ENCODE assay signal across 29 mouse cellular contexts in genomic region chr14:106163933-106164332, GRCm38 (mm10). TPM values are rescaled to one million over a fixed set of nuclear protein-coding genes. Genes with fewer than 3 reads are reported as not detected.
A peak's percentile ranks its signal among the peaks of the same experiment; 100 is the strongest.
DNase-seq lines count a peak whose midpoint lies in the region; ATAC-seq and TF ChIP-seq lines count a peak whose summit lies in the region.
"Not testable (repeated sequence)": the region's sequence is repeated elsewhere in the genome, so short reads cannot be mapped to it uniquely, and the experiment has no call there.
"Had no signal": no experiment of that assay in that cellular context is flagged by ENCODE, and none has a peak within 500 bp of the region (broad histone marks: within the 10 kb centered on the region; RNA-seq: fewer than 3 reads in every experiment).

No protein-coding gene starts in this region.

- not testable (repeated sequence) for TF ChIP-seq POLR2A in CH12.LX (IDR thresholded peaks at IDR 0.05; ENCODE audit: low read depth, low read length); bone marrow macrophage, adult 2 months (IDR thresholded peaks at IDR 0.05; ENCODE audit: borderline replicate concordance, low read depth, low read length)

- not testable (repeated sequence) for H3K4me3 ChIP-seq in CH12.LX (replicated peaks in 1 of 3; ENCODE audit: low read depth in 2 of 3, low read length in 2 of 3, poor library complexity in 1 of 3); bone marrow macrophage, adult 2 months (ENCODE audit: insufficient read depth, low read length); intestine, embryonic 16.5 days (ENCODE audit: low read length); lung, embryonic 15.5 days

- DNase-seq in 416B (ENCODE audit: low read depth) (peak; percentile 30), CH12.LX (ENCODE audit: extremely low read depth) (peak; percentile 4), NIH3T3 (ENCODE audit: low read depth) (peak; percentile 11)
- peak; percentile 8 to 44 for DNase-seq in natural killer cell, adult 2 months (ENCODE audit: low spot score in 2 of 2)

- dilution Hi-C loops in CH12.LX (cut with MboI; ENCODE audit: extremely low pct_ligation_motif_present, extremely low pct_unique_long_range_greater_than_20kb, low sequenced_read_pairs): not testable (repeated sequence)

- TF ChIP-seq EP300 in CH12.LX (IDR thresholded peaks at IDR 0.05; ENCODE audit: low read length): not testable (repeated sequence)

- peaks cover 15% of the 10 kb centered on the region for H3K9me3 ChIP-seq in CH12.LX (replicated peaks; ENCODE audit: low read length)
- H3K9me3 ChIP-seq in intestine, embryonic 16.5 days (ENCODE audit: control insufficient read depth, low read length); lung, embryonic 15.5 days: not testable (repeated sequence)

- H3K9ac ChIP-seq in CH12.LX (ENCODE audit: insufficient read depth, low read depth); intestine, embryonic 16.5 days (ENCODE audit: low read depth, low read length); lung, embryonic 15.5 days: not testable (repeated sequence)

- not testable (repeated sequence) for ATAC-seq in intestine, embryonic 16.5 days; lung, embryonic 15.5 days (ENCODE audit: borderline replicate concordance, extremely low read depth, low FRiP score, low TSS enrichment)

- H3K4me2 ChIP-seq in CH12.LX (ENCODE audit: insufficient read depth, low read depth, poor library complexity, severe bottlenecking); intestine, embryonic 16.5 days (ENCODE audit: low read depth, low read length); lung, embryonic 15.5 days: not testable (repeated sequence)

- not testable (repeated sequence) for H3K27ac ChIP-seq in CH12.LX (ENCODE audit: insufficient read depth, low read depth)
- H3K27ac ChIP-seq in bone marrow macrophage, adult 2 months (ENCODE audit: insufficient read depth, low read depth, low read length): peak overlapping the region; percentile 33
- 0 out of 2 replicates have a peak overlapping the region, but pooled peaks have one; percentile 6 for H3K27ac ChIP-seq in intestine, embryonic 16.5 days (ENCODE audit: low read length)
- peak overlapping the region; percentile 10; the same call in 1 of the 2 replicates for H3K27ac ChIP-seq in lung, embryonic 15.5 days

- H3K4me1 ChIP-seq in CH12.LX (ENCODE audit: control insufficient read depth in 1 of 2, insufficient read depth in 2 of 2); bone marrow macrophage, adult 2 months (ENCODE audit: control insufficient read depth, insufficient read depth, low read length); intestine, embryonic 16.5 days (ENCODE audit: control insufficient read depth, insufficient read depth, low read length); lung, embryonic 15.5 days: not testable (repeated sequence)

- not testable (repeated sequence) for H3K36me3 ChIP-seq in CH12.LX (replicated peaks in 1 of 2; ENCODE audit: control insufficient read depth in 1 of 2, insufficient read depth in 1 of 2, low read length in 1 of 2); intestine, embryonic 16.5 days (ENCODE audit: control insufficient read depth, insufficient read depth, low read length); lung, embryonic 15.5 days

- TF ChIP-seq RAD21 in CH12.LX (IDR thresholded peaks at IDR 0.05; ENCODE audit: low read depth, low read length): not testable (repeated sequence)

- H3K27me3 ChIP-seq in CH12.LX (replicated peaks); intestine, embryonic 16.5 days (replicated peaks; ENCODE audit: control insufficient read depth, insufficient read depth, low read length); lung, embryonic 15.5 days: not testable (repeated sequence)

- not testable (repeated sequence) for TF ChIP-seq CTCF in CH12.LX (conservative IDR thresholded peaks at IDR 0.05 in 1 of 2, IDR thresholded peaks at IDR 0.05 in 1 of 2; ENCODE audit: low read depth in 2 of 2, low read length in 2 of 2); bone marrow macrophage, adult 2 months (IDR thresholded peaks at IDR 0.05; ENCODE audit: low read depth, low read length)

- in situ Hi-C loops in CH12.LX (cut with MboI; ENCODE audit: low pct_ligation_motif_present, low pct_unique_long_range_greater_than_20kb, low sequenced_read_pairs): not testable (repeated sequence)

- not testable (repeated sequence) for H3K79me2 ChIP-seq in CH12.LX (replicated peaks; ENCODE audit: control insufficient read depth, extremely low read depth, insufficient read depth, poor library complexity, severe bottlenecking)

RNA-seq across cellular contexts. Expression of gene Trim52, which starts 57.9 kb away (rescaled TPM):
- not detected in 2 replicates for total RNA-seq in CH12.LX (2012; rRNA removed)
- total RNA-seq in CH12.LX (2014; rRNA removed): not detected in 2 replicates
- not detected in 2 replicates for polyA plus RNA-seq in CH12.LX (2012; ENCODE audit: insufficient read length, low read depth)
- polyA plus RNA-seq in bone marrow macrophage, adult 2 months (2012; ENCODE audit: insufficient read depth, insufficient read length, missing spikeins): not detected in 2 replicates
- polyA plus RNA-seq in intestine, embryonic 16.5 days (2015; fragmentation: Nextera tagmentation; extraction: Ambion mirVana): not detected in 2 replicates
- not detected in 2 replicates for polyA plus RNA-seq in lung, embryonic 15.5 days (2015; fragmentation: Nextera tagmentation; extraction: Ambion mirVana)
- total RNA-seq: adrenal gland, adult 18-20 months; adrenal gland, postnatal 10 days; adrenal gland, postnatal 36 days; gastrocnemius, adult 8-10 months; gastrocnemius, postnatal 25 days; heart, adult 2 months; heart, postnatal 14 days; heart, postnatal 4 days; hindbrain, postnatal 0 days had no signal
- polyA plus RNA-seq: cerebellum, adult 2 months; cortical plate, adult 2 months; embryonic facial prominence, embryonic 10.5 days; erythroblast, embryonic 14.5 days; forebrain, embryonic 12.5 days; forebrain, embryonic 15.5 days; heart, adult 2 months; heart, embryonic 10.5 days; heart, embryonic 13.5 days; hindbrain, embryonic 11.5 days; hindbrain, embryonic 14.5 days; hindbrain, postnatal 0 days; inflammation-experienced regulatory T-cells, adult 6 months; intestine, postnatal 0 days; kidney, adult 2 months had no signal
